Mouse (Mus musculus): ENCODE data around the gene Gm35315.
"Not testable (repeated sequence)": the region's sequence is repeated elsewhere in the genome, so short reads cannot be mapped to it uniquely, and the experiment has no call there.

The Gm35315 gene

DNA sequence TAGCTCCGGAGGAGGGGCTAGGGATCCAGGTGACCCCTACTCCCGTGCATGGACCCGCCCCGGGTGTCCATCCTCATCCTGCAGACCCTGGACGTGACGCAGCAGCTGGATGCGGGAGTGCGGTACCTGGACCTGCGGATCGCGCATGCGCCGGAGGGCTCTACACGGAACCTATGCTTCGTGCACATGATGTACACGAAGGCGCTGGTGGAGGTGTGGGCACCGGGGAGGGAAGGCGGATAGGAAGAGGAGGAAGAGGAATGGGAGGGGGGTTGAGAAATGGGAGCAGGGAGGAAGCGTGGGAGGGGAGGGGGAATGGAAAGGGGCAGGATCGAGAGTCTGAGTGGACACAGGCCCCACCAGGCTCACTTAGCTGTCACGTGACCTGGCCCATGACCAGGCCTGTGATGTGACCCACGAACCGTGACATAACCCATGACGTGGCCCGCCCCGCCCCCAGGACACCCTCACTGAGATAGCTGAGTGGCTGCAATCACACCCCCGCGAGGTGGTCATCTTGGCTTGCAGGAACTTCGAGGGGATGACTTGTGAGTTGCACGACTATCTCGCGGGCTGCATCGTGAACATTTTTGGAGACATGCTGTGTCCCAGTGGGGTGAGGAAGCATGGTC, 7.6 kb upstream of the Gm35315 start:
- no peak for DNase-seq (ENCODE audit: extremely low read depth, low read depth, low spot score)

DNA sequence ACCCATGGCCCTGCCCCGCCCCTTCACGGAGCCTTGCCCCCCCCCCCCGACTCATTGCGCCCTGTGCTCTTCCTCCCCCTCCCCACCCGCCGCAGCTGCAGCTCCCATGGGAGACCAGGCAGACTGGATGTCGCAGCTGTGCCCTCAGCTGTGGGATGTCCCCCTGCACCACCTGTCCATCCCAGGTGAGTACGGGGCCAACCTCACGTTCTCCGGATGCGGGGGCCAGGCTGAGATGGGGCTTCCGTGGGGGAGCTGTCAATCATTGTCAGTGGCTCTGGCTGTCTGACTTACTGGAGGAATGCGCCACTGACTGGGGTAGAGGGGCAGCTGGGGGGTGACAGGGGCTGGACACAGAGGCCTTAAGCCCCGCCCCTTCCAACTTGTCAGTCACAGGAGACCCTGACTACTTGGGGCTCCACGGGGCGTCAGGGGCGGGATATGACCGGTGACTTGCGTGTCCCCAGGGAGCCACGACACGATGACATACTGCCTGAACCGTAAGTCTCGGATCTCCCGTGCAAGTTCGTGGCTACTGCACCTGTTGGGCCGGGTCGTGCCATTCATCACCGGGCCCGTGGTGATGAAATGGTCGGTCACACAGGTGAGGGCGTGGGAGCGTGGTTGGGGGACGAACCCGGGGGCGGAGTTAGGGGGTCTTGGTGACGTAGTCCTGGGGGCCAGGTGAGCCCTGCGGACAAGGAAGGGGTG, 6.9 kb upstream of the Gm35315 start:
- DNase-seq (ENCODE audit: extremely low read depth, low read depth, low spot score) = no peak

DNA sequence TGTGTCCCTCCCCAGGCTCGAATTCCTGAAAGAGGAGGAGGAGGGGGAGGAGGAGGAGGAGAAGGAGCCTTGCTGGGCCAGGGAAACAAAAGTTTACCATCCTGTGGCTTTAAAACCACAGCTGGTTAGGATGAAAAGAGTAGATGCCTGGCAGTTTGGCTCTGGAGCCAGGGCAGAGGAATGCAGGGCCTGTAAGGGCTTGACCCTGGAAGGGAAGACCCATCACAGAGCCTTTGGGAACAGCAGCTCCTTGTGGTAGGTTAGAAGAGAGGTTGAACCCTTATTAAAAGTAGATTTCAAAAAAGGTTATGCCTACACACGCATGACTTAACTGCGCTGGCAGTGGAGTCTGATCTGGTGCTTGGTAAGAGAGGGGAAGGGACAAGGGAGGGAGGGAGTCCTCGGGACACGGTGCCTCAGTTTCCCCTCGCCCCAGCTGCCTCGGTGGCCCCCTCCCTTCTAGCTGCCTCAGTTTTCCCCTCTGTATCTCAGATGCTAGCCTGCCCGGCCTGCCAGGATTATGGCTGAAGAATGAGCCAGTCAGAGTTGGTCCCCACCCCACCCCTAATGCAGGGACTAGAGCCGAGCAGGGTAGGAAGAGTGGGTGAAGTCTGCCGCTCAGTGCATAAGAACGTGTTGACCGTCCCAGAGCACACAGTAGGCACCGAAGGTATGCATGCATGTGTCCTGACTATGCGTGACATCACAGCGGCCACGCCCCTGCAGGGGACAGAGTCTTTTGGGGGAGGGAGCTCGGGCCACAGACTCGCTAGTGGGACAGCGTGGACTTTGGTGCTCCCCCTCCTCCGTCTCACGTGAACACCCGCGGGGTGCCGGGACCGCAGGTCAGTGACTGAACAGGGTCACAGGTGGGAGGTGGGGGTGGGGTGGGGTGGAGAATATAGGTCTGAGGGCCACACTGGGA, 5.7 kb upstream of the Gm35315 start, which contains the start of gene Plcxd1:
TSS of gene Plcxd1 (plus strand) at position 314 of the 925 bp plus-strand sequence.
- no peak for DNase-seq (ENCODE audit: extremely low read depth, low read depth, low spot score)

DNA sequence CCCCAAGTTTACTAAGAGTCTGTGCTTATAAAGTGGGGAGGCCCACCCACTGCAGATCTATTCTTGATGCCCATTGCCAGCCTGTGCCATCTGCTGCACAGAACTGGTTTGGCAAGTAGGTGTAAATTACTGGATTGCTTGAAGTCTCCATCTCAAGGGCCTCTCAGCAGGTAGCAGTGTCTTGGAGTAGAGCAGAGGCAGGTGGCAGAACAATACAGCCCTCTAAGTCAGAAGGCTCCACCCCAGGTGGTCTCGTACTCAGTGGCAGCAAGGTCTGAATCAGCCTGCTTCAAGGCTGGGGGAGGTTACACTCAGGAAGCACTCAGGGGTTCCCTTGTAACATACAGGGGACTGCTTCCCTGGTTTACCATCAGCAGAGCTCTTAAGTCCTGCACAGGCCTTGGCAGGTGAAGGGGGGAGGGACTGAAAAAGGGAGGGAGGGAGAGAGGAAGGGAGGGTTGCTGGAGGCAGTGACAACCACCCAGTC, 4.8 kb upstream of the Gm35315 start:
- no peak for DNase-seq (ENCODE audit: extremely low read depth, low read depth, low spot score)

DNA sequence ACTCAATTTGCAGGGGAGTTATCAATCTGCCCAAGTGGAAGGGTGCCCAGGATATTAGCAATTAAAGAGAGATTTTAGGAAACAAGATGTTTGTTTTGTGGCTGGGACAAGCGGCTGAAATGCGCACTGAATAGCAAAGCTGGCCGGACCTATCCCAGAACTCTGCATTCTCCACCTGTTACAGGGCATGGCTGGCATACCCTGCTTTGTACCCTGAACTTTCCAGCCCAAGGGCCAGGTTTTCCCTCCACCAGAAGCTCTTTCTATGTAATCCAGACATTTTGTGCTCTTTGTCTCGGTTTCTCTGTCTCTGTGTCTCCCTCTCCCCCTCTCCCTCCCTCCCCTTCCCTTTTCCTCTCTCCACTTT, 610 bp upstream of the Gm35315 start:
- DNase-seq (ENCODE audit: extremely low read depth, low read depth, low spot score) = no peak

DNA sequence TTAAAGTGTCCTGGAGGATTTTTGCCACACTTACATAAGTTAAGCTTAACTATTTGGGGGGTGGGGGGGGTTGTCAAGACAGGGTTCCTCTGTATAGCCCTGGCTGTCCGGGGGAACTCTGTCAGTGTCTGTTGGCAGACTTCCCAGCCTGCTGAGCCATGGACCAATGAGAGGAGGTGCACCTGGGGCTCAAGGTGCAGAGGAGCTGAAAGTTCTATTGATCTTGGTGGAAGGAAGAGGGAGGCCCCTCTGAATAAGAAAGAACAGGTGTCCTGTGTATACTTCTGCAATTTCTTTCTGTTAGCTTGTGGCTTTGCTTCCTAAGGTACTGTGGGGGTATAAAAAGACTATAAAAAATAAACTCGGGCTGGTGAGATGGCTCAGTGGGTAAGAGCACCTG, 2.7 kb downstream of the Gm35315 start:
- no peak for DNase-seq (ENCODE audit: extremely low read depth, low read depth, low spot score)

DNA sequence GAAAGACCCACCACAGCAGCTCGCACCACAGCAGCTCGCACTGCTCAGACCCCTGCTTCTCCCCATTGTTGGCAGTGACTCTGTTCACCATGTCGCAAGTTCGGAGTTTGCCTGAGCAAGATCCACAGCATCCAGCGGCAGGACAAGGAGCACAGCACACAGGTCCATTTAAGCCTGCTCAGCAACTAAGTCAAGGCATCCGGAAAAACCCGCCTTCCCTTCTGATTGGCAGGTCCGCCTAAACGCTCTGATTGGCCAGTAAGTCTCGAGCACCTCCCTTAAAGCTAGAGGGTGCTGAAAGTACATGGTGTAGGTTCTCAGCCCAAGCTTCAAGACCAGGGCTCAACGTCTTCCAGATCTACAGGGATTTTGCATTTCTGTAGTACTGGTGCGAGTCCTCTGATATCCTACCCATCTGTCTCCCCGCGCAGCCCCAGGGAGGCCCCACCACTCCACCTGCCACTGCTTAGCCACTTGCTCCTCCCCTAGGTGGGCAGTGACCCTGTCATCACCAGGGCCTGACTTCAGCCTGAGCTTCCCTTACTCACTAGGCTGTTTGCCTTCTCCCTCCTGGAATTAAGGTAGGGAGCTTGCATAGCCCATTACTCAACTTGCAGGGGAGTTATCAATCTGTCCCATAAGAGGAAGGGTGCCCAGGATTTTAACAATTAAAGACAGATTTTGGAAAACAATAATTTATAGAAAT, 7.9 kb downstream of the Gm35315 start:
- no peak for DNase-seq (ENCODE audit: extremely low read depth, low read depth, low spot score)

DNA sequence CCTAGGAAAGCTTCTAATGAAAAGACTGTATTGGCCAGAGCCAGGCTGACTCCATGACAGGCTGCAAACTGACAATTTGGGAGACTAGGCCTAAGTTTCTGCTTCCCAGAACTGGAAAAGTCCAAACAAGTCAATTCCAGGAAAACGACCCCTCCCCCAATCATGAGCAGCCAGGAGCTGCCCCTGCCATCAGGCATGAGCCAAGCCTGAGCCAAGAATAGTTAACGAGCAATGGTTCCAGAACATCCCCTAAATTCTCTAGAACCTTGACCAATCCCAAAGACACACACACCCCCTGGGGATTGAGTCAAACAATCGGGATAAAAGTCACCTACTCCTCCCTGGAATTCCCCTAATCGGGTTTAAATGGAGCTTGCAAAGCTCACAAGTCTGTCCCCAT, 11.3 kb downstream of the Gm35315 start:
- no peak for DNase-seq (ENCODE audit: extremely low read depth, low read depth, low spot score)

DNA sequence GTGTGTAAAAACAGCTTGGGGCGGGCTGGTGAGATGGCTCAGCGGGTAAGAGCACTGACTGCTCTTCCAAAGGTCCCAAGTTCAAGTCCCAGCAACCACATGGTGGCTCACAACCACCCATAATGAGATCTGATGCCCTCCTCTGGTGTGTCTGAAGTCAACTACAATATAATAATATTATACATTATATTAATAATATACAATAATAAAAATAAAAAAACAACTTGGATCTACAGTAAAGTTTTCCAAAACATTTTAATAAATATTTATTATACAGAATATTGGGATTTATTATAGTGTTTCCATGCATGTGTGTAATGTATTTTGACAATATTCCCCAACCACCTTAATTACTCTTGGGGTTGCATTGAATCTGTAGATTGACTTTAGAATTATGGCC, 21.8 kb downstream of the Gm35315 start, which contains the start of gene Gm17655:
TSS of gene Gm17655 (minus strand) at position 101 of the 400 bp plus-strand sequence.
- DNase-seq (ENCODE audit: extremely low read depth, low read depth, low spot score) = not testable (repeated sequence)

DNA sequence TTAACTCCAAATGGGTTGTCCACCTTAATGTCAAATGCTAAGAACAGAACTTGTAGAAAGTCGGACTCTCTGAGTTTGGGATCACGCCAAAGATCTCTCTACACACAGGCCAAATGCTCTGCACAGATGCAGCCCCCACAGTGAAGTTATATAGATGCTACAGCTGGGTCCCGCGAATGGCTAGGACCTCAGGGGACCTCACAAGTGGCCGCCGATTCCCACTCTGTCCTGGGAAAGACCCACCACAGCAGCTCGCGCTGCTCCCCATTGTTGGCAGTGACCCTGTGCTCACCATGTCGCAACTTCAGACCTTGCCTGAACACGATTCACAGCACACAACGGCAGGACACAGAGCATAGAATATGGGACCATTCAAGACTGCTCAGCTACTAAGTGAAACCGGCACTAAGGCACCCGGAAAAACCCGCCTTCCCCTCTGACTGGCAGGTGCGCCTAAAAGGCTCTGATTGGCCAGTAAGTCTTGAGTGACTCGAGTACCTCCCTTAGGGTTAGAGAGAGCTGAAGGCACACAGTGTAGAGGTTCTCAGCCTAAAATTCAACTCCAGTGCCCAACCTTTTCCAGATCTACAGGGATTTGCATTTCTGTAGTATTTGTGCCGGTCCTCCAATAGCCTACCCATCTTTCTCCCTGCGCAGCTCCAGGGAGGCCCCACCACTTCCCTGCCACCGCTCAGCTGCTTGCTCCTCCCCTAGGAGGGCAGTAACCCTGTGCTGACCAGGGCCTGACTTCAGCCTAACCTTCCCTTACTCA, 36.4 kb downstream of the Gm35315 start:
- DNase-seq (ENCODE audit: extremely low read depth, low read depth, low spot score) = no peak

Data from fat pad, adult 2 months (tissue).